Mouse (Mus musculus) cortical plate, adult 2 months (tissue): ENCODE measurements around the gene Gm2a.

ENCODE experiments used
- CTCF ChIP-seq: fragments of 200-500 bp; IDR thresholded peaks from 2 replicates; pipeline ENCODE4 v1.5.1; 2011; ENCODE audit warnings: mild to moderate bottlenecking, control low read depth, low read length; ENCODE audit not compliant: insufficient read depth; ENCODE audit errors: extremely low read depth
- POLR2A ChIP-seq: fragments of 200-500 bp; IDR thresholded peaks from 2 replicates; pipeline ENCODE4 v1.6.1; 2011; ENCODE audit warnings: mild to moderate bottlenecking, low read length, control low read depth; ENCODE audit not compliant: insufficient read depth; ENCODE audit errors: extremely low read depth

GRCm38 (mm10) chr11:55141502-55141901, 43.6 kb downstream of the Gm2a start:
- TF ChIP-seq CTCF = no peak
- no peak for TF ChIP-seq POLR2A
